Mouse (Mus musculus): ENCODE data around the gene Cbln3. TPM values are rescaled to one million over a fixed set of nuclear protein-coding genes. Genes with fewer than 3 reads are reported as not detected.

The Cbln3 gene
- polyA plus RNA-seq, 1 experiment = 0.28 TPM

DNA sequence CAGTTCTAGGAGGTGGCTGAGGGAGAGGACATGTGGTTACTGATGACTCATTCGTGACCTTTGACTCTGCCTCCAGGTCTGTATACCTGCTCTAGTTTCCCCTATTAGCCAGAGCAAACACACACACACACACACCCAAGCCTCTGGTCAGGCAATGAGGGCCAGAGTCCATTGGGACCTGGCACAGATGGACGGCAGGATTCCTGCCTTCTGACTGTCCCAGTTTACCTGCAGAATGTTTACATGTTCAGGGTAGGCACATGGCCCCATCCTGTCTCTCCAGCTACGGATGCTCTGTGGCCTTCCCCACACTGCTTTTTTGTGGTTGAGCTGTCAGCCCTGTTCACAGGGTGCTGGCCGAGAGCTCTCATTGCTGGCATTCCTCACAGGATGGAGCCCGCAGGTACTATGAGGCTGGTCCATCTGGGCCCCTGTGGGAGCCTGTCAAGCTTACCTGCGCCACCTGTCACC lies 2.0 kb downstream of the Cbln3 start:
- H3ac ChIP-seq (ENCODE audit: control insufficient read depth, insufficient read length) = no peak overlapping the region
- H3K36me3 ChIP-seq (ENCODE audit: control insufficient read depth, insufficient read depth) = no peaks in the 10 kb centered on the region
- no peak overlapping the region for H3K4me3 ChIP-seq
- TF ChIP-seq TCF3 (IDR thresholded peaks at IDR 0.05; ENCODE audit: insufficient read length, low read depth) (no peak), MYOG (IDR thresholded peaks at IDR 0.05; ENCODE audit: control insufficient read depth in 1 of 3, insufficient read depth in 1 of 3, insufficient read length in 2 of 3, low read depth in 2 of 3) (no peak), CEBPB (IDR thresholded peaks at IDR 0.05; ENCODE audit: insufficient read depth, poor library complexity, severe bottlenecking) (no peak), SRF (IDR thresholded peaks at IDR 0.05; ENCODE audit: control insufficient read depth, insufficient read length, low read depth) (no peak), MAX (IDR thresholded peaks at IDR 0.05; ENCODE audit: low read depth) (no peak), REST (IDR thresholded peaks at IDR 0.05; ENCODE audit: insufficient read depth, insufficient read length) (no peak), MYOD1 (IDR thresholded peaks at IDR 0.05; ENCODE audit: control insufficient read depth in 1 of 3, insufficient read length in 2 of 3, low read depth in 2 of 3) (no peak), POLR2A (IDR thresholded peaks at IDR 0.05; ENCODE audit: insufficient read length, low read depth) (no peak), USF1 (IDR thresholded peaks at IDR 0.05; ENCODE audit: low read depth) (no peak), POLR2AphosphoS2 (IDR thresholded peaks at IDR 0.05; ENCODE audit: insufficient read length, low read depth) (no peak), E2F4 (IDR thresholded peaks at IDR 0.05; ENCODE audit: insufficient read depth) (no peak), TCF12 (IDR thresholded peaks at IDR 0.05; ENCODE audit: insufficient read depth, poor library complexity, severe bottlenecking) (no peak)
- no peak overlapping the region for H3K4me2 ChIP-seq (ENCODE audit: low read depth)
- no peaks in the 10 kb centered on the region for H3K79me2 ChIP-seq (ENCODE audit: control insufficient read depth, insufficient read depth)
- H3K27me3 ChIP-seq (ENCODE audit: control insufficient read depth, insufficient read depth, insufficient read length) = no peaks in the 10 kb centered on the region

DNA sequence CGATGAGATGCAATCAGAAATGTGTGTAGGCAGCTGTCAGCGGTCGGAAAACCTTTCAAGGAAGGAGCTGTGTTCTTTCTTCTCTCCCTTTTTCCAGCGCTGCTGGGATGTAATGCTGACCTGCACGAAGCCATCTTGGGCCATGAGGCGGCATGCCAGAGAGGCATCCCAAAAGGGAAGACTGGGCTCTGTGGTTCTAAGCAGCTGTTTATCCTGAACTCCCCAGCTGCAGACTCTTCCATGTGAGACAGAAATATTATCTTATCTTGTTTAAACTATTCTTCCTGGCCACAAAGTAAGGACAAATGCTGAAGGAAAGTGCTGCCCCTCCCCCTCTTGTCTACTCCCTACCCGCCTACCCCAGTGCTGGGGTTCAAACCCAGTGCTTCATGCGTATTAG lies 3.2 kb downstream of the Cbln3 start:
- Histone ChIP-seq H3ac (ENCODE audit: control insufficient read depth, insufficient read length) (no peak overlapping the region), H3K27me3 (ENCODE audit: control insufficient read depth, insufficient read depth, insufficient read length) (no peaks in the 10 kb centered on the region), H3K79me2 (ENCODE audit: control insufficient read depth, insufficient read depth) (no peaks in the 10 kb centered on the region), H3K4me2 (ENCODE audit: low read depth) (no peak overlapping the region), H3K4me3 (no peak overlapping the region), H3K36me3 (ENCODE audit: control insufficient read depth, insufficient read depth) (no peaks in the 10 kb centered on the region)
- TF ChIP-seq POLR2A (IDR thresholded peaks at IDR 0.05; ENCODE audit: insufficient read length, low read depth) (no peak), MAX (IDR thresholded peaks at IDR 0.05; ENCODE audit: low read depth) (no peak), MYOD1 (IDR thresholded peaks at IDR 0.05; ENCODE audit: control insufficient read depth in 1 of 3, insufficient read length in 2 of 3, low read depth in 2 of 3) (peak in 1 of 3 experiments; percentile 60), CEBPB (IDR thresholded peaks at IDR 0.05; ENCODE audit: insufficient read depth, poor library complexity, severe bottlenecking) (no peak), REST (IDR thresholded peaks at IDR 0.05; ENCODE audit: insufficient read depth, insufficient read length) (no peak), MYOG (IDR thresholded peaks at IDR 0.05; ENCODE audit: control insufficient read depth in 1 of 3, insufficient read depth in 1 of 3, insufficient read length in 2 of 3, low read depth in 2 of 3) (peak; percentile 9 to 58 (median 54))

DNA sequence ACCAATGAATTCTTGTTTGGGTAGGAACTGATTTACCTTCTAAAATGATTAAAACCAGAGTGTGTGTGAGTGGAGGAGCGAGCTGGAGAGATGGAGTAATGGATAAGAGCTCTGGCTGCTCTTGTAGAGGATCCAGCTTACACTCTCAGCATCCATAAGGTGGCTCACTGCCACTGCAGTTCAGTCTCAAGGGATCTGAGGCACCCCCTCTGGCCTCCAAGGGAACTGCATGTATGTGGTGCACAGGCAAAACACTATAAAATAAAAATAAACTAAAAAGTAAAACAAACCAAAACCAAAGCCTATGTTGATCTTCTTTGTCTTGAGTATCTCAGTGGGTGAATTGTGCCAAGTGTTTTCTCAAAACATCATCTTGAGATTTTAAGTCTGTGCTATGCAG lies 4.6 kb downstream of the Cbln3 start:
- Histone ChIP-seq H3K36me3 (ENCODE audit: control insufficient read depth, insufficient read depth) (no peaks in the 10 kb centered on the region), H3ac (ENCODE audit: control insufficient read depth, insufficient read length) (no peak overlapping the region), H3K27me3 (ENCODE audit: control insufficient read depth, insufficient read depth, insufficient read length) (no peaks in the 10 kb centered on the region), H3K79me2 (ENCODE audit: control insufficient read depth, insufficient read depth) (no peaks in the 10 kb centered on the region), H3K4me3 (no peak overlapping the region), H3K4me2 (ENCODE audit: low read depth) (no peak overlapping the region)
- TF ChIP-seq E2F4 (IDR thresholded peaks at IDR 0.05; ENCODE audit: insufficient read depth) = no peak
- TF ChIP-seq REST (IDR thresholded peaks at IDR 0.05; ENCODE audit: insufficient read depth, insufficient read length) = no peak
- TF ChIP-seq MAX (IDR thresholded peaks at IDR 0.05; ENCODE audit: low read depth) = no peak
- TF ChIP-seq TCF12 (IDR thresholded peaks at IDR 0.05; ENCODE audit: insufficient read depth, poor library complexity, severe bottlenecking) = no peak
- no peak for TF ChIP-seq CEBPB (IDR thresholded peaks at IDR 0.05; ENCODE audit: insufficient read depth, poor library complexity, severe bottlenecking)

DNA sequence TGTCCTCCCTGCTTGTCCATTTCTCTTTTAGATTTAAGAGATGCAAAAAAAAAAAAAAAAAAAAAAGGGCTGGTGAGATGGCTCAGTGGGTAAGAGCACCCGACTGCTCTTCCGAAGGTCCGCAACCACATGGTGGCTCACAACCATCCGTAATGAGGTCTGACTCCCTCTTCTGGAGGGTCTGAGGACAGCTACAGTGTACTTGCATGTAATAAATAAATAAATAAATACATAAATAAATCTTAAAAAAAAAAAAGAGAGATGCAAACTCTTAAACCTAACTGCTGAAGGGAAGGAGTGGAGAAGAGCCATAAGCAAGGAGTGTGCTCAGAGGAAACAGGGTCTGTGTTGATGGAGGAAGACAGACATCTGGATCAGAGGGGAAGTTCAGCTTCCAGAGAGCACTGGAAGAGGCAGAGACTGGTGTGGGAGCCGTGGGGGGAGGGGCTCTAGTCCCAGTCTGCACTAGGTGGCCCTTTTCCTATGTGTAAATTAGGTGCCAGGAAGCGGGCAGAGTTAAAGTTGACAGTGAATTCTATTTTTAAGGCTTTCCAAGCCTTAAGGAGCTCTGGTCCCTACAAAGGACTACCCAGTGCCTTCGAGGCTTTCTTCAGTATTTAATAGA lies 5.8 kb downstream of the Cbln3 start:
- TF ChIP-seq MYOG (IDR thresholded peaks at IDR 0.05; ENCODE audit: control insufficient read depth in 1 of 3, insufficient read depth in 1 of 3, insufficient read length in 2 of 3, low read depth in 2 of 3) (no peak), POLR2AphosphoS2 (IDR thresholded peaks at IDR 0.05; ENCODE audit: insufficient read length, low read depth) (no peak), CEBPB (IDR thresholded peaks at IDR 0.05; ENCODE audit: insufficient read depth, poor library complexity, severe bottlenecking) (no peak), E2F4 (IDR thresholded peaks at IDR 0.05; ENCODE audit: insufficient read depth) (no peak), POLR2A (IDR thresholded peaks at IDR 0.05; ENCODE audit: insufficient read length, low read depth) (no peak), MAX (IDR thresholded peaks at IDR 0.05; ENCODE audit: low read depth) (no peak), TCF12 (IDR thresholded peaks at IDR 0.05; ENCODE audit: insufficient read depth, poor library complexity, severe bottlenecking) (no peak), MYOD1 (IDR thresholded peaks at IDR 0.05; ENCODE audit: control insufficient read depth in 1 of 3, insufficient read length in 2 of 3, low read depth in 2 of 3) (no peak), SRF (IDR thresholded peaks at IDR 0.05; ENCODE audit: control insufficient read depth, insufficient read length, low read depth) (no peak), REST (IDR thresholded peaks at IDR 0.05; ENCODE audit: insufficient read depth, insufficient read length) (no peak)
- Histone ChIP-seq H3ac (ENCODE audit: control insufficient read depth, insufficient read length) (no peak overlapping the region), H3K27me3 (ENCODE audit: control insufficient read depth, insufficient read depth, insufficient read length) (no peaks in the 10 kb centered on the region), H3K36me3 (ENCODE audit: control insufficient read depth, insufficient read depth) (no peaks in the 10 kb centered on the region), H3K79me2 (ENCODE audit: control insufficient read depth, insufficient read depth) (no peaks in the 10 kb centered on the region), H3K4me2 (ENCODE audit: low read depth) (peak overlapping the region; percentile 65), H3K4me3 (no peak overlapping the region)
